Mouse (Mus musculus) lung, embryonic 16.5 days (tissue): ENCODE data around the gene Odf2. TPM values are rescaled to one million over a fixed set of nuclear protein-coding genes. Genes with fewer than 3 reads are reported as not detected.
A peak's percentile ranks its signal among the peaks of the same experiment; 100 is the strongest.

Experiments used
- ATAC-seq: fragments of 200-750 bp; cut with Nextera tagmentation; 2 replicates; pipeline ENCODE4 v1.8.0; 2017; ENCODE audit warnings: low read depth, mild to moderate bottlenecking, moderate library complexity
- H3K27ac ChIP-seq: fragments of 300-500 bp; sonication (generic); 2 replicates; pipeline ENCODE4 v1.5.1; 2014; ENCODE audit warnings: mild to moderate bottlenecking, control low read depth, low read length
- H3K27me3 ChIP-seq: fragments of 300-500 bp; sonication (generic); 2 replicates; pipeline ENCODE4 v1.6.1; 2014; ENCODE audit warnings: low read depth, low read length, mixed read lengths; ENCODE audit not compliant: control insufficient read depth, insufficient read depth
- H3K36me3 ChIP-seq: fragments of 300-500 bp; sonication (generic); 2 replicates; pipeline ENCODE4 v1.6.1; 2014; ENCODE audit warnings: low read length; ENCODE audit not compliant: control insufficient read depth, insufficient read depth
- H3K4me1 ChIP-seq: fragments of 300-500 bp; sonication (generic); replicated peaks from 2 replicates; pipeline ENCODE4 v1.6.1; 2014; ENCODE audit warnings: low read length, mixed read lengths; ENCODE audit not compliant: control insufficient read depth, insufficient read depth
- H3K4me2 ChIP-seq: fragments of 300-500 bp; sonication (generic); 2 replicates; pipeline ENCODE4 v1.6.1; 2014; ENCODE audit warnings: low read depth, low read length, control low read depth
- H3K4me3 ChIP-seq: fragments of 300-500 bp; sonication (generic); 2 replicates; pipeline ENCODE4 v1.5.1; 2014; ENCODE audit warnings: mild to moderate bottlenecking, low read length, control low read depth
- H3K9ac ChIP-seq: fragments of 300-500 bp; sonication (generic); 2 replicates; pipeline ENCODE4 v1.6.1; 2014; ENCODE audit warnings: low read length, control low read depth
- H3K9me3 ChIP-seq: fragments of 300-500 bp; sonication (generic); 2 replicates; pipeline ENCODE4 v1.6.1; 2016; ENCODE audit warnings: low read length; ENCODE audit not compliant: control insufficient read depth
- WGBS: fragments of 180-500 bp; shearing (Covaris S2); extraction: QIAGEN DNeasy Blood & Tissue Kit; methylation state at CpG from one replicate; pipeline ENCODE4 v1.1.7; 2014; 5-methylcytosine and 5-hydroxymethylcytosine counted together
- polyA plus RNA-seq: library from polyadenylated mRNA; unstranded; fragments of >200 nt; fragmentation: Nextera tagmentation; extraction: Ambion mirVana; gene quantifications from 2 replicates; pipeline ENCODE4 v1.2.1, GENCODE M21; 2015

Gene Odf2
- polyA plus RNA-seq, 1 experiment from 2014 or later, result 60.8 TPM

GRCm38 (mm10) chr2:29858748-29859473 lies 30.1 kb upstream of the Odf2 start:
- Histone ChIP-seq H3K27me3 (no peaks in the 10 kb centered on the region), H3K4me1 (no peaks in the 10 kb centered on the region), H3K36me3 (no peaks in the 10 kb centered on the region), H3K27ac (no peak overlapping the region), H3K9ac (no peak overlapping the region), H3K4me2 (no peak overlapping the region), H3K4me3 (no peak overlapping the region), H3K9me3 (no peaks in the 10 kb centered on the region)
- 0 out of 2 replicates have a peak, but pooled peaks have one; percentile 20 for ATAC-seq
- WGBS, result 7% methylated on average over 5 of the region's 5 CpGs

GRCm38 (mm10) chr2:29865125-29865524 lies 23.9 kb upstream of the Odf2 start:
- Histone ChIP-seq H3K4me1 (peaks cover 9% of the 10 kb centered on the region), H3K9me3 (no peaks in the 10 kb centered on the region), H3K4me2 (no peak overlapping the region), H3K36me3 (no peaks in the 10 kb centered on the region), H3K27ac (no peak overlapping the region), H3K27me3 (no peaks in the 10 kb centered on the region), H3K9ac (no peak overlapping the region), H3K4me3 (no peak overlapping the region)
- WGBS, result 57% methylated on average over 4 of the region's 4 CpGs
- no peak for ATAC-seq

DNA sequence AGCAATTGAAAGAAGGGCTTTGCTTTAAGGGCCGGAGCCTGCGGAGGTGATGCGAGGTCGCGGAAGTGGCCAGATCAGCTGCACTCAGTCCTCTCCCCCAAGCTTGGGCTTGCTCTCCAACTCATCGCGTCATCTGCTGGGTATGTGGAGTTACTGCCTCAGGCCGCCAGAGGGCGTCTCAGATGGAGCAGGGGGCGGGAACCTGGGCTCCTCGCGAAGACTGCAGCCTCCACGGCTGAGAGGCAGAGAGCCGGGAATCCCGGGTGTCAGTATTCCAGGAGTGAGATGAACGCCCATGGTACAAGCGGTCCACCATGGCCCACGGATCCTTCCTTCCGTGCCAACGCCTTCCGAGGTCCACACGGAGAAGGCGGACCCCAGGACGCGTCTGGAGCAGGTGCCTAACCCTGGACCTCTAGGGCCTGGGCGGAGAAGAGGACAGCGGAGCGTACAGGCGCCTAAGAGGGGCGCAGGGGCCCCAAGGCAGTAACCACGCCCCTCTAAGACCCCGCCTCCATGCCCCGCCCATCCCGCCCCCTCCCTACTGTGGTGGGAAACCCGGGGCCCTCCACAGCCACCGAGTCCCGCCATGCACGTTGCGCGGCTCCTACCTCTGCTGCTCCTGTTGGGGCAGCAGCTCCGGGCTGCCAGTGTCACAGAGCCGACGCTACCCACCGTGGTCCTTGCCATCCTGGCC lies 19.9 kb upstream of the Odf2 start, which contains the start of gene Cercam:
TSS of gene Cercam (plus strand) at position 216 of the 697 bp plus-strand sequence.
- Histone ChIP-seq H3K36me3 (no peaks in the 10 kb centered on the region), H3K4me1 (peaks cover 9% of the 10 kb centered on the region), H3K9me3 (no peaks in the 10 kb centered on the region), H3K27me3 (no peaks in the 10 kb centered on the region), H3K27ac (0 out of 2 replicates have a peak within 1 kb of the TSS, but pooled peaks have one; percentile 10), H3K4me3 (peak within 1 kb of the TSS; percentile 56), H3K4me2 (peak within 1 kb of the TSS; percentile 93), H3K9ac (peak within 1 kb of the TSS; percentile 71)
- peak; percentile 93 for ATAC-seq
- WGBS, result 0% methylated on average over 44 of the region's 44 CpGs

- Histone ChIP-seq H3K4me2 (peak overlapping the region; percentile 93), H3K9ac (peak overlapping the region; percentile 71), H3K4me1 (peaks cover 9% of the 10 kb centered on the region), H3K36me3 (no peaks in the 10 kb centered on the region), H3K27ac (0 out of 2 replicates have a peak overlapping the region, but pooled peaks have one; percentile 10), H3K9me3 (no peaks in the 10 kb centered on the region), H3K4me3 (peak overlapping the region; percentile 56), H3K27me3 (no peaks in the 10 kb centered on the region)
- peak; percentile 39 for ATAC-seq
- 5% methylated on average over 17 of the region's 17 CpGs for WGBS
Measured at GRCm38 (mm10) chr2:29869646-29870451, 19.2 kb upstream of the Odf2 start.

DNA sequence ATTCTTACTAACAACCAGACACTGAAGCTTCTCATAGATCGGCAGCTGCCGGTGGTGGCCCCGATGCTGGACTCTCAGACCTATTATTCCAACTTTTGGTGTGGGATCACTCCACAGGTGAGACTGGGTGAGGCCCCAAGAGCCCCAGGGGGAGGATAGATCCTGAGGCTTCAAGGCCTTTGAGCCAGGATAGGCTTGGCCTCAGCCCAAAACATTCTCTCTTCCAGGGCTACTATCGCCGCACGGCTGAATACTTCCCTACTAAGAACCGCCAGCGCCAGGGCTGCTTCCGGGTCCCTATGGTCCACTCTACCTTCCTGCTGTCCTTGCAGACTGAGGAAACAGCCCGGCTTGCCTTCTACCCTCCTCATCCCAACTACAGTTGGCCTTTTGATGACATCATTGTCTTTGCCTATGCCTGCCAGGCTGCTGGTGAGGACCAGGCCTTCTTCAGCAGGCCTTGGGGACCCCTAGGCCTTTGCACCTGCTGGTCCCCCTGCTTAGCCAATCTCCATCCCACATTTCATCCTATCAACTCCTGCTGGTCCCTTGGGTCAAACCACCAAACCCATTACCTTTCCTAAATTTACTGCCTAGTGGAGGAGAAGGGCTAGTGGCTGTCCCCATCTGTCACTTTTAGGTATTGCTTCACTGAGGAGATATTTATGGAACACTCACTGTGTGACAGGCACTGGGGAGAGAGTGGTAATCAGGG lies 16.3 kb upstream of the Odf2 start:
- no peaks in the 10 kb centered on the region for H3K36me3 ChIP-seq
- H3K9me3 ChIP-seq, result no peaks in the 10 kb centered on the region
- H3K9ac ChIP-seq, result no peak overlapping the region
- H3K4me2 ChIP-seq, result no peak overlapping the region
- WGBS, result 88% methylated on average over 10 of the region's 10 CpGs
- H3K27me3 ChIP-seq, result no peaks in the 10 kb centered on the region
- no peak overlapping the region for H3K4me3 ChIP-seq
- H3K27ac ChIP-seq, result no peak overlapping the region
- ATAC-seq, result no peak
- peaks cover 9% of the 10 kb centered on the region for H3K4me1 ChIP-seq

DNA sequence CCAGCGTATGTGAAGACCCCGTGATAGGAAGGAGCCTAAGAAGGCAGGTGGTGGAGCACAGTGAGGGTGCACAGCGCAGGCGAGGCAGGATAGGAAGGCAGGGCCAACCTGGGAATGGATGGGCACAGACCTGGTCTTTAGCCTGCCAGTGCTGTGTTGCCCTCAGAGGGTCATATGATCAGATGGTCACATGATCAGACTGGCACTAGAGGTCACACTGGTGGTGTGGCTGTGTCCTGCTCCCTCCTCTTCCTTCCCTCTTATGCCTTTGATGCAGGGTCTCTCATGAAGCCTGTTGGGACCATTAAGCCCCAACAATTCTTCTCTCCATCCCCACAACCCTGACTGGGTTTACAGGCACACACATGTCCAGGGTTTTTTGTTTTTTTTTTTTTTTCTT lies 15.2 kb upstream of the Odf2 start:
- Histone ChIP-seq H3K4me1 (peaks cover 5% of the 10 kb centered on the region), H3K36me3 (no peaks in the 10 kb centered on the region), H3K27ac (no peak overlapping the region), H3K4me2 (no peak overlapping the region), H3K4me3 (no peak overlapping the region), H3K27me3 (no peaks in the 10 kb centered on the region), H3K9ac (no peak overlapping the region), H3K9me3 (no peaks in the 10 kb centered on the region)
- ATAC-seq, result no peak
- WGBS, result 82% methylated on average over 4 of the region's 4 CpGs

GRCm38 (mm10) chr2:29878061-29878460 lies 11.0 kb upstream of the Odf2 start:
- H3K9me3 ChIP-seq, result peaks cover 2% of the 10 kb centered on the region; the same call in 1 of the 2 replicates

DNA sequence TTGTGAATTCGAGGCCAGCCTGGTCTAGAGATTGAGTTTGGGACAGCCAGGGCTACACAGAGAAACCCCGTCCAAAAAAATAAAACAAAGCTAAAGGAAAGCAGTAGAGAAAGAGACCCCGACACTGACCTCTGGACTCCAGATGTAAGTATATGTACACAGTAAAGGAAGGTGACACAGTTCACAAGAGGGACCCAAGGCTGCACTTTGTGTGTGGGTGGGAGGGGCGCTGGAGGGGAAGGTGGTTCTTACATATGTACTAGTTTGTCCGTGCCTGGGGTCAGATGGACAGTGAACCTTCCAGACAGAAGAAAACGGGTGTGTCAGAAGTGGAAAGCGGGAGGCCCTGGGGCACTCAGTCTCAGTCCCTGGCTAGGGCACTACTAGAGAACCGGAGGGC lies 9.8 kb upstream of the Odf2 start:
- Histone ChIP-seq H3K9me3 (peaks cover 2% of the 10 kb centered on the region; the same call in 1 of the 2 replicates), H3K4me3 (no peak overlapping the region), H3K27ac (no peak overlapping the region), H3K4me2 (no peak overlapping the region), H3K4me1 (no peaks in the 10 kb centered on the region), H3K27me3 (no peaks in the 10 kb centered on the region), H3K36me3 (no peaks in the 10 kb centered on the region), H3K9ac (no peak overlapping the region)
- ATAC-seq, result no peak
- WGBS, result 62% methylated on average over 8 of the region's 8 CpGs

More at GRCm38 (mm10) chr2:29878061-29878460, 11.0 kb upstream of the Odf2 start:
- H3K9ac ChIP-seq, result no peak overlapping the region
- no peaks in the 10 kb centered on the region for H3K36me3 ChIP-seq
- no peaks in the 10 kb centered on the region for H3K27me3 ChIP-seq
- 81% methylated on average over 4 of the region's 4 CpGs for WGBS
- H3K27ac ChIP-seq, result no peak overlapping the region
- no peak overlapping the region for H3K4me2 ChIP-seq
- no peak overlapping the region for H3K4me3 ChIP-seq
- no peaks in the 10 kb centered on the region for H3K4me1 ChIP-seq
- ATAC-seq, result no peak
